Mouse (Mus musculus): ENCODE results near the gene Thbs3. TPM values are rescaled to one million over a fixed set of nuclear protein-coding genes. Genes with fewer than 3 reads are reported as not detected.

Gene Thbs3
- polyA plus RNA-seq, 1 experiment from 2014 or later: 45.6 TPM

- WGBS: 79% methylated on average over 7 of the region's 7 CpGs
- Histone ChIP-seq H3K9me3 (no peaks in the 10 kb centered on the region), H3K27me3 (no peaks in the 10 kb centered on the region), H3K27ac (replicated peaks) (no peak overlapping the region), H3K4me2 (no peak overlapping the region), H3K4me1 (replicated peaks) (peaks cover 27% of the 10 kb centered on the region), H3K36me3 (peaks cover 37% of the 10 kb centered on the region), H3K9ac (no peak overlapping the region), H3K4me3 (no peak overlapping the region)
- no peak for ATAC-seq (ENCODE audit: low read depth)
These were observed 16.4 kb downstream of the Thbs3 start for GRCm38 (mm10) chr3:89231345-89231744.

- H3K9me3 ChIP-seq: no peaks in the 10 kb centered on the region
- no peak overlapping the region for H3K4me3 ChIP-seq
- H3K9ac ChIP-seq: no peak overlapping the region
- H3K27ac ChIP-seq (replicated peaks): no peak overlapping the region
- no peak for ATAC-seq (ENCODE audit: low read depth)
- H3K4me1 ChIP-seq (replicated peaks): peaks cover 22% of the 10 kb centered on the region
- no peak overlapping the region for H3K4me2 ChIP-seq
- no peaks in the 10 kb centered on the region for H3K27me3 ChIP-seq
- peaks cover 42% of the 10 kb centered on the region for H3K36me3 ChIP-seq
- 79% methylated on average over 16 of the region's 16 CpGs for WGBS
These were observed 16.8 kb downstream of the Thbs3 start for GRCm38 (mm10) chr3:89231772-89232275.

DNA sequence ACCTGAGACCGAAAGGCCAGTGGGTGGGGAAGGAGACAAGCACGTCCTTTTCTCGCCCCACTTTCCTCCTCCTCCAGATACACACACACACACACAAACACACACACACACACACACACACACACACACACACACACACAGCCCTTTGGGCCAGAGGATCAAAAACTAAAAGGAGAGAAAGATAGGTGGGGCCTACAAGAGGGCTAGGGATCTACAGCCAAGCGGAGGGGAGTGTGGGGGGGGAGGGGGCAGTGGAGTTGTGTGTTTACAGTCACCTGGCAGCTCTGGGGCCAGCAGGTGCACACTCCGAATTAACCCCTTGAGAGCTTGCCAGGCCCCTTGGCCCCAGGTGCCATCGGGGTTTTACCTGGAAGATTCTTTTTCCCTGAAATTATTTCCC is 17.6 kb downstream of the Thbs3 start:
- H3K27me3 ChIP-seq: no peaks in the 10 kb centered on the region
- H3K9me3 ChIP-seq: no peaks in the 10 kb centered on the region
- H3K4me1 ChIP-seq (replicated peaks): peaks cover 14% of the 10 kb centered on the region
- no peak overlapping the region for H3K9ac ChIP-seq
- no peak overlapping the region for H3K4me2 ChIP-seq
- no peak for ATAC-seq (ENCODE audit: low read depth)
- no peak overlapping the region for H3K27ac ChIP-seq (replicated peaks)
- 82% methylated on average over 6 of the region's 6 CpGs for WGBS
- no peak overlapping the region for H3K4me3 ChIP-seq
- peaks cover 49% of the 10 kb centered on the region for H3K36me3 ChIP-seq

GRCm38 (mm10) chr3:89233562-89234110 is 18.7 kb downstream of the Thbs3 start:
- no peak overlapping the region for H3K9ac ChIP-seq
- 84% methylated on average over 14 of the region's 14 CpGs for WGBS
- H3K4me2 ChIP-seq: no peak overlapping the region
- no peak for ATAC-seq (ENCODE audit: low read depth)
- H3K36me3 ChIP-seq: peaks cover 60% of the 10 kb centered on the region
- peaks cover 4% of the 10 kb centered on the region for H3K4me1 ChIP-seq (replicated peaks)
- no peaks in the 10 kb centered on the region for H3K9me3 ChIP-seq
- H3K27ac ChIP-seq (replicated peaks): no peak overlapping the region
- no peak overlapping the region for H3K4me3 ChIP-seq
- H3K27me3 ChIP-seq: no peaks in the 10 kb centered on the region

GRCm38 (mm10) chr3:89236516-89236915 is 21.5 kb downstream of the Thbs3 start:
- H3K4me1 ChIP-seq (replicated peaks): no peaks in the 10 kb centered on the region
- no peaks in the 10 kb centered on the region for H3K27me3 ChIP-seq
- WGBS: 93% methylated on average over 10 of the region's 10 CpGs
- H3K9ac ChIP-seq: no peak overlapping the region
- H3K27ac ChIP-seq (replicated peaks): no peak overlapping the region
- no peak for ATAC-seq (ENCODE audit: low read depth)
- H3K4me3 ChIP-seq: no peak overlapping the region
- H3K9me3 ChIP-seq: no peaks in the 10 kb centered on the region
- H3K36me3 ChIP-seq: peaks cover 88% of the 10 kb centered on the region
- H3K4me2 ChIP-seq: no peak overlapping the region

GRCm38 (mm10) chr3:89237682-89238081 is 22.7 kb downstream of the Thbs3 start:
- WGBS: 93% methylated on average over 21 of the region's 21 CpGs
- no peak overlapping the region for H3K4me3 ChIP-seq
- ATAC-seq (ENCODE audit: low read depth): no peak
- no peaks in the 10 kb centered on the region for H3K9me3 ChIP-seq
- no peak overlapping the region for H3K27ac ChIP-seq (replicated peaks)
- no peak overlapping the region for H3K4me2 ChIP-seq
- H3K9ac ChIP-seq: no peak overlapping the region
- no peaks in the 10 kb centered on the region for H3K27me3 ChIP-seq
- H3K4me1 ChIP-seq (replicated peaks): peaks cover 7% of the 10 kb centered on the region
- H3K36me3 ChIP-seq: peaks cover 99% of the 10 kb centered on the region

GRCm38 (mm10) chr3:89238494-89238893 is 23.5 kb downstream of the Thbs3 start:
- Histone ChIP-seq H3K4me3 (no peak overlapping the region), H3K9ac (no peak overlapping the region), H3K36me3 (peaks cover 94% of the 10 kb centered on the region), H3K4me2 (no peak overlapping the region), H3K4me1 (replicated peaks) (peaks cover 15% of the 10 kb centered on the region), H3K27ac (replicated peaks) (no peak overlapping the region), H3K9me3 (no peaks in the 10 kb centered on the region), H3K27me3 (no peaks in the 10 kb centered on the region)
- 73% methylated on average over 11 of the region's 12 CpGs for WGBS
- no peak for ATAC-seq (ENCODE audit: low read depth)

DNA sequence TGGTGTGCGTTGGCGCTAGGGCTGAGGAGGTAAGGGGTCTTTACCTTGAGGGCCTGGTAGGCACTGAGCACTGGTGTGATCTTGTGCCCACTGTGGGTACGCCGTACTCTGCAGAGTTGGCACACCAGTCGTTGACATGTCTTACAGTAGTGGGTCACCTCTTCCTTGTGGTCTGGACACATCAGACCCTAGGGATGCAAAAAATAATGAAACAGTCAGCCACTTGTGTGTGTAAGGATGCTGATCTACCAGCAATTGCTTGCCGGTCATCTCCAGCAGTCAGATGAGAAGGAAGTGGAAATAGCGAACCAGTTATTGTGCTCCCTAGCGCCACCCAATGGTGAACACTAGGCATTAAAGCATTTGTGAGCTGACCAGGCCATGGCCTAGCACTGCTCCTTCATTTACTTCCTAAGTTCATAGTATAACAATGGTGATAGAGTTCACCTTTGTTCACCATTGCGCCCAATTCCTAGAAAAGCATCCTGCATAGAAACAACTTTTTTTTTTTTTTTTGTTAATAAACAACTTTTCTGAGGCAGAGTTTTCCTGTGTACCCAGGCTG is 27.4 kb downstream of the Thbs3 start:
- no peak for ATAC-seq (ENCODE audit: low read depth)
- no peak overlapping the region for H3K4me3 ChIP-seq
- no peaks in the 10 kb centered on the region for H3K27me3 ChIP-seq
- WGBS: 74% methylated on average over 9 of the region's 9 CpGs
- H3K36me3 ChIP-seq: peaks cover 55% of the 10 kb centered on the region
- H3K9ac ChIP-seq: no peak overlapping the region
- no peaks in the 10 kb centered on the region for H3K9me3 ChIP-seq
- H3K4me1 ChIP-seq (replicated peaks): peaks cover 44% of the 10 kb centered on the region
- no peak overlapping the region for H3K27ac ChIP-seq (replicated peaks)
- peak overlapping the region; percentile 90 for H3K4me2 ChIP-seq

- ATAC-seq (ENCODE audit: low read depth): no peak
- H3K27ac ChIP-seq (replicated peaks): peak overlapping the region; percentile 96
- peak overlapping the region; percentile 63 for H3K4me3 ChIP-seq
- peaks cover 43% of the 10 kb centered on the region for H3K36me3 ChIP-seq
- 12% methylated on average over 14 of the region's 14 CpGs for WGBS
- peaks cover 51% of the 10 kb centered on the region for H3K4me1 ChIP-seq (replicated peaks)
- no peaks in the 10 kb centered on the region for H3K27me3 ChIP-seq
- H3K4me2 ChIP-seq: peak overlapping the region; percentile 90
- no peaks in the 10 kb centered on the region for H3K9me3 ChIP-seq
- peak overlapping the region; percentile 82 for H3K9ac ChIP-seq
These were observed 28.6 kb downstream of the Thbs3 start for GRCm38 (mm10) chr3:89243609-89244008.

DNA sequence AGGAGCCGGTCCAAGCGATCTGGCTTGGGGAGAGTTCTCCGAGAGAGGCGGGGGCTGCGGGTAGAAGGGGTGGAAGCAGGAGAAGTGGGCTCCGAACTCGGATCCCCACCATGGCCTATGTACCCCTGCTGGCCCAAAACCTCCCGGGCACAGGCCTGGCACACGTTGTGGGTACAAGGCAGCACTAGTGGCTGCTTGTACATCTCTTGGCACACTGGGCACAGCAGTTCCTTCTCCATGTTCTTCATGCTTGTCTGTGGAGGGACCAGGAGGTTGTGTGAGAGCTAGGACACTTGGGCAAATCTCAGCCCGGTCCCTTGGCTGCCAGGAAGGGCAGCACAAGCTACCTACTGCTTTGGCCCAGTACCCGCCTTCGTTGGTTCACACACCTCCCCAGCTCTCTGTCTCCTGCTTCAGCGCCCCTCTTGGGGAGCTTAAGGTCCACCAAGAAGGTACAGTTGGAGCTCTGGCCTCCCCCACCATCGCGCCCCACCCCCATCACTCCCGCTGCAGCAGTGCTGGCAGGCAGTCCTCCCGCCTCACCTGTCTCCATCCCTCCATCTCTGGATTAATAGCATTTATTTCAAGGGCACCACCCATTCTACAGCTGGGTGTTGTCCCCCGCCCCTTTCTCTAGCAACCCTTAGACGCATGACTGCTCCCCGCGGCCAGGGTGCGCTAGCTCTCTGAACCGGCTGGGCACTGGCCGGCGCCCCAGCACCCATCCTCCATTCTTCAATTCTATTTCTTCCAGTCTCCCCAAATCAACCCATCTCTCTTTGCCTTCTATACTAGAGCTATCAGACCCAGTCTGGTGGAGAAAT is 29.4 kb downstream of the Thbs3 start:
- Histone ChIP-seq H3K4me1 (replicated peaks) (peaks cover 51% of the 10 kb centered on the region), H3K27me3 (no peaks in the 10 kb centered on the region), H3K9ac (peak overlapping the region; percentile 82), H3K27ac (replicated peaks) (peak overlapping the region; percentile 96), H3K4me2 (peak overlapping the region; percentile 90), H3K9me3 (no peaks in the 10 kb centered on the region), H3K36me3 (peaks cover 42% of the 10 kb centered on the region), H3K4me3 (peak overlapping the region; percentile 63)
- ATAC-seq (ENCODE audit: low read depth): peak; percentile 52
- WGBS: 13% methylated on average over 25 of the region's 25 CpGs

DNA sequence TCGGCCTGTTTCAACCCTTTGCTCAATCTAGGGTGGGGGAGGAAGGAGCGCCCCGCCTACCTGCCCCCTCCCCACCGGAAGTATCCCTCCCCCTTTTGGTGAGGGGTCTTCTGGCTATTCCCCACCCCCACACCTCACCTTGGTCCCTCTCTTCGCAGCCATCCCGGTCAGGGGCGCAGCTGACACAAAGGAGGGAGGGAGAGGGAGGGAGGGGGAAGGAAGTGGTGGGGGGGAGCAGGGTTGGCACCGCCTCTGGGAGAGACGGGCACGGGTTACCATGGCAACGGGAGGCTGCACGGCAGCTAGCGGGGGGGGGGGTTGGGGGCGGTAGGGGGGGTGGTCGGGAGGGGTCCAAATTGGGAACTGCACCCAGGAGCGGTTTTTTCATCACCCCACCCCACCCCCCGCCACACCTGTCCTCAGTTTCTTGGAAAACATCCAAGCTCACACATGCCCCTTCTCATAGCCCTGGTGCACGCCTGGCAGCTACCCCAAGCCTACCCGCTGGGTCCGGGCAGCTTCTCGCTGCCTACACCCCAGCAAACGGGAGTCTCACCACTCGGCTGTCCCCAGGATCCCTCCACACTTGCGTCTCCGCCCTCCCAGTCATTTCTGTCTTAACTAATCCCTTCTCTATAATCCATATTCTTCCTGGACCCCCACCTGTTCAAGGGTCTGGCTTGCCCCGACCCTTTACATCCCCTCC is 30.2 kb downstream of the Thbs3 start:
- Histone ChIP-seq H3K4me1 (replicated peaks) (peaks cover 51% of the 10 kb centered on the region), H3K4me2 (peak overlapping the region; percentile 90), H3K27ac (replicated peaks) (peak overlapping the region; percentile 96), H3K36me3 (peaks cover 38% of the 10 kb centered on the region), H3K9ac (peak overlapping the region; percentile 82), H3K27me3 (no peaks in the 10 kb centered on the region), H3K9me3 (no peaks in the 10 kb centered on the region), H3K4me3 (peak overlapping the region; percentile 63)
- ATAC-seq (ENCODE audit: low read depth): peak; percentile 75
- under 1% methylated on average over 16 of the region's 26 CpGs for WGBS

DNA sequence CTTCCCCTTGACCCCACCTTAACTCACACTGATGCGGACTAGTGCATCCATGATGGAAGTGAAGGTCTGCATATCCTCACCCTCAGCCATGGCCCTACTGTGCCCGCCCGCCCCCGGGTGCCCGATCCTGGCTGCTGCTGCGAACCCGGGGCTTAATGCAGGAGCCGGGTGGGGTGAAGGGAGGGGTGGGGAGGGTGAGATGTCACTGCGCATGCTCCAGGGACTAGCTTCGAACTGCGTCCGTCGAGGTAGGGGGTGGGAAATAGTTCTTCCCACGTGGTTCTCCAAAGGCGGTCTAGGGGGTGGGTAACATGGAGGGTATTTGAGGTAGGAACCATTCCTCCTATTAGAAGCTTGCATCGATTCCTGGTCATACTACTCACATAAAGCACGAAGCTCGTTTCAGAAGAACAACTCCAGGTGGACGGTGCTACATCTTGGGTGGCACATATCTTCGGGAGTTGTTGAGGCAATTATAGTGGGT is 30.8 kb downstream of the Thbs3 start, which contains the start of gene Krtcap2:
Gene Krtcap2 (plus strand): TSS at position 279 of the 484 bp plus-strand sequence.
- Histone ChIP-seq H3K9ac (peak within 1 kb of the TSS; percentile 82), H3K36me3 (peaks cover 32% of the 10 kb centered on the region), H3K9me3 (no peaks in the 10 kb centered on the region), H3K4me3 (peak within 1 kb of the TSS; percentile 63), H3K4me2 (peak within 1 kb of the TSS; percentile 90), H3K27me3 (no peaks in the 10 kb centered on the region), H3K27ac (replicated peaks) (peak within 1 kb of the TSS; percentile 96), H3K4me1 (replicated peaks) (peaks cover 54% of the 10 kb centered on the region)
- 2% methylated on average over 19 of the region's 20 CpGs for WGBS
- ATAC-seq (ENCODE audit: low read depth): peak; percentile 73

All from neural tube, embryonic 13.5 days (tissue).